Mouse (Mus musculus): ENCODE measurements around the gene C1qtnf4. TPM values are rescaled to one million over a fixed set of nuclear protein-coding genes. Genes with fewer than 3 reads are reported as not detected.

Gene C1qtnf4
- total and polyA plus RNA-seq, 3 experiments, result not detected

GRCm38 (mm10) chr2:90904076-90904855 lies 18.6 kb downstream of the C1qtnf4 start, which contains the start of the genes Kbtbd4 and Ndufs3:
Gene Kbtbd4, plus strand, starts transcription at chr2:90904740.
Gene Ndufs3, minus strand, starts transcription at chr2:90904827.
- Histone ChIP-seq H3K36me3 (ENCODE audit: control insufficient read depth in 1 of 2, insufficient read depth in 2 of 2, low read length in 2 of 2) (peaks cover 5 to 16% of the 10 kb centered on the region in 2 experiments), H3K27me3 (ENCODE audit: control insufficient read depth in 1 of 2, insufficient read depth in 2 of 2, low read length in 2 of 2) (no peaks in the 10 kb centered on the region), H3K79me2 (ENCODE audit: control insufficient read depth, insufficient read depth, low read length, poor library complexity) (peaks cover 19% of the 10 kb centered on the region), H3K9ac (ENCODE audit: control insufficient read depth, low read depth, low read length, poor library complexity, severe bottlenecking) (peak within 1 kb of the TSS; percentile 91), H3K9me3 (replicated peaks; ENCODE audit: insufficient read depth, low read length) (no peaks in the 10 kb centered on the region), H3K4me1 (ENCODE audit: control insufficient read depth in 1 of 2, insufficient read depth in 2 of 2, low read length in 2 of 2) (peaks cover 0 to 8% of the 10 kb centered on the region in 2 experiments; a peak in 2 of 4 replicates), H3K27ac (ENCODE audit: control insufficient read depth, low read depth, low read length) (peak within 1 kb of the TSS; percentile 72), H3K4me3 (ENCODE audit: control insufficient read depth in 1 of 2, insufficient read depth in 1 of 2, low read depth in 2 of 2, low read length in 2 of 2) (peak within 1 kb of the TSS; percentile 74 to 91)
- DNase-seq (ENCODE audit: low read depth, low spot score), result peak; percentile 96
- peak; percentile 67; the same call in 1 of the 2 replicates for TF ChIP-seq KAT2A (conservative IDR thresholded peaks at IDR 0.05; ENCODE audit: low read depth, low read length)
- peak; percentile 94 for TF ChIP-seq POLR2AphosphoS2 (IDR thresholded peaks at IDR 0.05; ENCODE audit: low read length)
- TF ChIP-seq ZMIZ1 (IDR thresholded peaks at IDR 0.05; ENCODE audit: low read depth, low read length), result peak; percentile 78
- TF ChIP-seq NRF1 (IDR thresholded peaks at IDR 0.05; ENCODE audit: insufficient read depth, low read depth, low read length, poor library complexity, severe bottlenecking), result no peak
- 0 out of 6 replicates have a peak, but pooled peaks of 1 of the 3 experiments have one; percentile 1 for TF ChIP-seq CTCF (IDR thresholded peaks at IDR 0.05 in 2 of 3, conservative IDR thresholded peaks at IDR 0.05 in 1 of 3; ENCODE audit: control insufficient read depth in 1 of 3, insufficient read depth in 1 of 3, low read depth in 2 of 3, low read length in 3 of 3, poor library complexity in 1 of 3, severe bottlenecking in 1 of 3)
- peak; percentile 41; the same call in 1 of the 2 replicates for TF ChIP-seq USF1 (IDR thresholded peaks at IDR 0.05; ENCODE audit: low read depth, low read length)
- TF ChIP-seq POLR2AphosphoS5 (IDR thresholded peaks at IDR 0.05; ENCODE audit: borderline replicate concordance, low read depth, low read length), result peak; percentile 41; the same call in 1 of the 2 replicates
- TF ChIP-seq MAX (IDR thresholded peaks at IDR 0.05; ENCODE audit: low read length), result peak; percentile 48; the same call in 1 of the 2 replicates
- TF ChIP-seq ETS1 (IDR thresholded peaks at IDR 0.05; ENCODE audit: low read depth, low read length), result 0 out of 2 replicates have a peak, but pooled peaks have one; percentile 44
- peak; percentile 83 for TF ChIP-seq TCF12 (IDR thresholded peaks at IDR 0.05; ENCODE audit: low read depth, low read length)
- no peak for TF ChIP-seq MAZ (IDR thresholded peaks at IDR 0.05; ENCODE audit: low read depth, low read length)
- TF ChIP-seq HCFC1 (IDR thresholded peaks at IDR 0.05; ENCODE audit: low read depth, low read length), result peak; percentile 94
- TF ChIP-seq GATA1 (IDR thresholded peaks at IDR 0.05; ENCODE audit: low read depth, low read length), result peak; percentile 74
- no peak for TF ChIP-seq CHD2 (IDR thresholded peaks at IDR 0.05; ENCODE audit: low read length)
- no peak for TF ChIP-seq SMC3 (IDR thresholded peaks at IDR 0.05; ENCODE audit: low read depth, low read length)
- TF ChIP-seq POLR2A (IDR thresholded peaks at IDR 0.05; ENCODE audit: control insufficient read depth in 1 of 2, insufficient read depth in 1 of 2, low read depth in 1 of 2, low read length in 2 of 2, poor library complexity in 1 of 2), result peak; percentile 96 to 97
- TF ChIP-seq CHD1 (IDR thresholded peaks at IDR 0.05; ENCODE audit: low read depth, low read length), result no peak
- TF ChIP-seq RAD21 (IDR thresholded peaks at IDR 0.05; ENCODE audit: low read depth, low read length), result no peak
- TF ChIP-seq ZKSCAN1 (IDR thresholded peaks at IDR 0.05; ENCODE audit: low read depth, low read length), result no peak
- no peak for TF ChIP-seq USF2 (IDR thresholded peaks at IDR 0.05; ENCODE audit: borderline replicate concordance in 1 of 2, insufficient read depth in 1 of 2, low read depth in 1 of 2, low read length in 2 of 2)
- peak; percentile 89 for TF ChIP-seq MXI1 (IDR thresholded peaks at IDR 0.05; ENCODE audit: low read depth, low read length)
- no peak for TF ChIP-seq BHLHE40 (IDR thresholded peaks at IDR 0.05; ENCODE audit: borderline replicate concordance, low read depth, low read length)
- no peak for TF ChIP-seq MEF2A (IDR thresholded peaks at IDR 0.05; ENCODE audit: extremely low read depth, insufficient replicate concordance, low read depth, low read length, poor library complexity, severe bottlenecking)
- peak; percentile 89 for TF ChIP-seq SIN3A (IDR thresholded peaks at IDR 0.05; ENCODE audit: low read length)
- peak in 1 of 2 experiments; percentile 40; a peak in 1 of 4 replicates for TF ChIP-seq EP300 (IDR thresholded peaks at IDR 0.05; ENCODE audit: low read depth in 1 of 2, low read length in 2 of 2)
- no peak for TF ChIP-seq MYB (IDR thresholded peaks at IDR 0.05; ENCODE audit: low read depth, low read length)
- TF ChIP-seq TBP (IDR thresholded peaks at IDR 0.05; ENCODE audit: low read depth, low read length), result peak; percentile 83; the same call in 1 of the 2 replicates
- TF ChIP-seq NELFE (IDR thresholded peaks at IDR 0.05; ENCODE audit: low read depth, low read length), result peak; percentile 94
- no peak for TF ChIP-seq GABPA (IDR thresholded peaks at IDR 0.05; ENCODE audit: low read depth, low read length)
- 0 out of 2 replicates have a peak, but pooled peaks have one; percentile 40 for TF ChIP-seq UBTF (IDR thresholded peaks at IDR 0.05; ENCODE audit: borderline replicate concordance, insufficient read depth, low read depth, low read length)
- TF ChIP-seq JUND (IDR thresholded peaks at IDR 0.05; ENCODE audit: low read depth, low read length), result no peak
- peak; percentile 77 for TF ChIP-seq ELF1 (IDR thresholded peaks at IDR 0.05; ENCODE audit: low read depth, low read length)
- no peak for TF ChIP-seq MAFK (IDR thresholded peaks at IDR 0.05; ENCODE audit: borderline replicate concordance, low read depth, low read length)
- peak; percentile 71 for TF ChIP-seq ZNF384 (IDR thresholded peaks at IDR 0.05; ENCODE audit: low read depth, low read length)
- peak; percentile 42; the same call in 1 of the 2 replicates for TF ChIP-seq RCOR1 (IDR thresholded peaks at IDR 0.05; ENCODE audit: low read depth, low read length)

All from MEL (cell line).